Mouse (Mus musculus): ENCODE data around the gene Ppif. TPM values are rescaled to one million over a fixed set of nuclear protein-coding genes. Genes with fewer than 3 reads are reported as not detected.
A peak's percentile ranks its signal among the peaks of the same experiment; 100 is the strongest.

The Ppif gene
- polyA plus RNA-seq, 1 experiment from 2014 or later = 38.7 TPM

DNA sequence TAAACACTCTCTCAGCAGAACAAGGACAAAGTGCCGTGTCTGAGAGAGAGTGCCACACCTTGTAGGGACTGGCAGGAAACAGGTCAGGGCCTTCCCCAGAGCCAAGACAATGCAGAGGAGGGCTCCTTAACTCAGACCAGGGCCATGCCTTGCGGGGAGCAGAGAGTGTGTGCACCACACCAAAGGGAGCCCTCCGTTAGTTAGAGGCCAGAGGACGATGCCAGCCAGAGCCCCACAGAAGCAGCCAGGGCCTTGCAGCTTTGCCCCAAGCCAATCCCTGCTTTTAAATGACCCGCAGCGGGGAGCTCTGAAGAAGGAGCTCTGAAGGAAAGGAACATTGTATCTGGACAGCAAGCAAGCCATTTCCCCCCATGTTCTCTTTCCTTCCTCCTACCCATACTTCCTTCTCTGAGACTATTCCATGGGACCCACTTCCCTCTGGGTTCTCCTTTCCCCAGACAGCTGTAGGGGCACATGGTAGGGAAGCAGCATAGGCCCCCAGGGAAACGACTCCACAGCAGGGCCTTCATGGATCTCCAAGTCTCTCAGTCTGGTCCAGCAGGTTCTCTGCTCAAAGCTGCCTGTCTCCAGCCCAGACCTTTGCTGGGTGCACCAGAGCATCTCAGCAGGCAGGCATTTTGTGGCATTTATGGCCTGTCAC, 30.2 kb upstream of the Ppif start:
- peak overlapping the region; percentile 53; the same call in 1 of the 2 replicates for H3K27ac ChIP-seq (ENCODE audit: low read depth, low read length)

DNA sequence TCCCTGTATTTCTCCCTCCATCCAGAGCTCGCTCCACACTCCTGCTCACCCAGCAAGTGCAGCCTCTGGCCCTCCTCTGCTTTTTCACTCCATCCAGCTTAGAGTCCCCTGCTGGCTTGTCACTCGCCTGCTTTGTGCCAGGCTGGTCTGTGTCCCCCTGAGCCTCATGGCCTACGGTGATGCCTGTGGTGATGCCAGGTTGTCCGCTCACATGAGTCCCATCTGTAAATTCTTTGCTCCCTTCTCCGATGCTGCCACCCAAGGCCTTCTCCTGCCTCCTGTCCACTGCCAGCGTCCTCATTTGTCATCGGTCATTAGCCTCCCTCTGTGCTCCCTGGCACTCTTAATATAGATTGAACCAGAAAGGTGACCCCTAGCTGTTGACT, 29.7 kb upstream of the Ppif start:
- peaks cover 40% of the 10 kb centered on the region for H3K36me3 ChIP-seq (ENCODE audit: control insufficient read depth, insufficient read depth, low read length)
- WGBS = 65% methylated on average over 7 of the region's 7 CpGs
- 0 out of 2 replicates have a peak overlapping the region, but pooled peaks have one; percentile 53 for H3K27ac ChIP-seq (ENCODE audit: low read depth, low read length)
- DNase-seq (ENCODE audit: low spot score) = no peak
- H3K4me3 ChIP-seq (ENCODE audit: low read depth, low read length) = no peak overlapping the region
- H3K9me3 ChIP-seq (ENCODE audit: control insufficient read depth, low read length) = no peaks in the 10 kb centered on the region
- no peak overlapping the region; the same call in 1 of the 2 replicates for H3K9ac ChIP-seq (ENCODE audit: low read length)
- no peak overlapping the region for H3K4me2 ChIP-seq (ENCODE audit: low read depth)
- ATAC-seq (ENCODE audit: insufficient read depth, low FRiP score, low TSS enrichment) = no peak
- H3K4me1 ChIP-seq (ENCODE audit: control insufficient read depth, insufficient read depth, low read length) = 0 out of 2 replicates have a peak, but pooled peaks cover 4% of the 10 kb centered on the region
- no peaks in the 10 kb centered on the region for H3K27me3 ChIP-seq (ENCODE audit: control insufficient read depth, insufficient read depth, low read length)

More for the DNA sequence above, 30.2 kb upstream of the Ppif start:
- H3K4me3 ChIP-seq (ENCODE audit: low read depth, low read length) = no peak overlapping the region
- no peak for DNase-seq (ENCODE audit: low spot score)
- WGBS = 82% methylated on average over 7 of the region's 7 CpGs
- H3K4me1 ChIP-seq (ENCODE audit: control insufficient read depth, insufficient read depth, low read length) = 0 out of 2 replicates have a peak, but pooled peaks cover 4% of the 10 kb centered on the region
- ATAC-seq (ENCODE audit: insufficient read depth, low FRiP score, low TSS enrichment) = no peak
- no peaks in the 10 kb centered on the region for H3K9me3 ChIP-seq (ENCODE audit: control insufficient read depth, low read length)
- peaks cover 42% of the 10 kb centered on the region for H3K36me3 ChIP-seq (ENCODE audit: control insufficient read depth, insufficient read depth, low read length)
- no peak overlapping the region for H3K4me2 ChIP-seq (ENCODE audit: low read depth)
- H3K27me3 ChIP-seq (ENCODE audit: control insufficient read depth, insufficient read depth, low read length) = no peaks in the 10 kb centered on the region
- H3K9ac ChIP-seq (ENCODE audit: low read length) = no peak overlapping the region; the same call in 1 of the 2 replicates

DNA sequence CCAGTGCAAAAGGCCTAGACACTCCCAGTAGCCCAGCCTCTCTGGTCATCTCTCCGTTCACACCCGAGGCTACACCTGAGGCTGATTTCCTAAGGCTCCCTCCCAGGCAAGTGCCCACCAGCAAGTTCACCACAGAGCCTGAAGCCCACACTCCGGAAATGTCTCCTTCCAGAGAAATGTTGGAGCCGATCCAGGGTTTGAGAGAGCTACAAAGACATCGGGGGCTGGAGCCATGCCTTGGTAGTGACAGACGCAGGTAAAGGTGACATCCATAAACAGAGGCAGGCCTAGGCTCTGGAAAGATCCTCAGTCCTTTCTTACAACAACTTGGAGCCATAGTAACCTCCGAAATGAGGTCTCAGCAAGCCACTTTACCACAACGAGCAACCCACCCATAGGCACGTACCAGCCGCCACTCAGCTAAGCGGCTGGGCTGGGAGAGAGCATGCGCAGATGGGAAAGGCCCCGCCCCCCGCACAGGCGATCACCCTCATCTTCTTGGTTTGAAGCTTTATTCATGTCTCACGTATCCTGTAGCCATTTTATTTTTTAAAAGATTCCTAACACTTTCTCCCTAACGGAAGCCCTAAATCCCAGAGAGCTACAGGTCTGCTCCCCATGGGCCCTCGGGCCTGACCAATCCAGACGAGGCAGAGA, 28.5 kb upstream of the Ppif start:
- 0 out of 2 replicates have a peak, but pooled peaks cover 4% of the 10 kb centered on the region for H3K4me1 ChIP-seq (ENCODE audit: control insufficient read depth, insufficient read depth, low read length)
- no peak overlapping the region for H3K9ac ChIP-seq (ENCODE audit: low read length)
- no peak overlapping the region for H3K4me3 ChIP-seq (ENCODE audit: low read depth, low read length)
- DNase-seq (ENCODE audit: low spot score) = no peak
- H3K4me2 ChIP-seq (ENCODE audit: low read depth) = no peak overlapping the region
- 71% methylated on average over 19 of the region's 19 CpGs for WGBS
- ATAC-seq (ENCODE audit: insufficient read depth, low FRiP score, low TSS enrichment) = no peak
- H3K27me3 ChIP-seq (ENCODE audit: control insufficient read depth, insufficient read depth, low read length) = no peaks in the 10 kb centered on the region
- no peak overlapping the region for H3K27ac ChIP-seq (ENCODE audit: low read depth, low read length)
- no peaks in the 10 kb centered on the region for H3K9me3 ChIP-seq (ENCODE audit: control insufficient read depth, low read length)
- peaks cover 33% of the 10 kb centered on the region for H3K36me3 ChIP-seq (ENCODE audit: control insufficient read depth, insufficient read depth, low read length)

DNA sequence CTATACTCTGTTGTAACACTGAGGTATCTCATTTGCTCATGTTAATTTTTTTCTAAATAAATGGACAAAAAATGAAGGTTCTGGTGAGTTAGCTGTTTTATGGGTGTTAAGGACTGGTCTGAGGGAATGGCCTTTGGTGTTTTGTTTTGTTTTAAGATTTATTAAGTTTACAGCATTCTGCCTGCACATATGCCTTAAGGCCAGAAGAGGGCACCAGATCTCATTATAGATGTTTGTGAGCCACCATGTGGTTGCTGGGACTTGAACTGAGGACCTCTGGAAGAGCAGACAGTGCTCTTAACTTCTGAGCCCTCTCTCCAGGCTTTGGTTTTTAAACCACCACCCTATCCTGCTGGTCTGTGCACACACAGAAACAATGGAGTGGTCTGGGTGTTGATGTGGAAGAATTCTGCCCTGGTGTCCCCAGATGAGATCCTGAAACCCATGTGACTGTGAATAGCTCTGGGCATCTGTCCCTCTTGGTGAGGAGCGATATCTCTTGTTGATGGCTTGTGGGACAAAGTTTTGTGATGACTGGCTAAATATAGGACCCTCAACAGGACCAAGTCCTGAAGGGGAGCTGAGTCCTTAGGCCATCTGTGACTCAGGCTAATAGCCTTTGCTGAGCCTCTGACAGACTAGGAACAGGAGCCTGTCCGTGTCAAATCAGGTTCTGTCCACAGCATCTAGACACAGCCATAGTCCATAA, 27.1 kb upstream of the Ppif start:
- no peak for DNase-seq (ENCODE audit: low spot score)
- Histone ChIP-seq H3K27ac (ENCODE audit: low read depth, low read length) (no peak overlapping the region), H3K9me3 (ENCODE audit: control insufficient read depth, low read length) (no peaks in the 10 kb centered on the region), H3K27me3 (ENCODE audit: control insufficient read depth, insufficient read depth, low read length) (no peaks in the 10 kb centered on the region), H3K4me1 (ENCODE audit: control insufficient read depth, insufficient read depth, low read length) (0 out of 2 replicates have a peak, but pooled peaks cover 4% of the 10 kb centered on the region), H3K4me2 (ENCODE audit: low read depth) (no peak overlapping the region), H3K36me3 (ENCODE audit: control insufficient read depth, insufficient read depth, low read length) (peaks cover 25% of the 10 kb centered on the region), H3K4me3 (ENCODE audit: low read depth, low read length) (no peak overlapping the region), H3K9ac (ENCODE audit: low read length) (no peak overlapping the region)
- ATAC-seq (ENCODE audit: insufficient read depth, low FRiP score, low TSS enrichment) = no peak
- 78% methylated on average over 2 of the region's 2 CpGs for WGBS

DNA sequence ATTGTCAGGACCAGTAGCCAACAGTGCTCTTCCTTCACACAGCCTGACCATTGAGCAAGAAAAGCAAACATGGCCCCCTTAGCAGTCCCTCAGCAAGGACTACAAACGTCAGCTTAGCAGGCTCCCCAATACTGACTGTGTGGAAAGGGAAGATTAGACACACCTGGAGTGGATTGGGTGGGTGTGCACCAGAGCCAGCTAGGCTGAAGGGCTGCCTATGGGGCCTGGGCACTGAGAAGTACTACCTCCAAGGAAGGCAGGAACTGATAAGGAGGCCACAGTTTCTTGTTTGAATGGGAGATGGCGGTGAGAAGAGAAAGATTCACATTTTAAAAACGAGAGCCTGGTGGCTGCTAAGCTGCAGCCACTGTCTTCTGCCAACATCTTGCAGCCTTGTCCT, 26.4 kb upstream of the Ppif start:
- Histone ChIP-seq H3K9ac (ENCODE audit: low read length) (no peak overlapping the region), H3K36me3 (ENCODE audit: control insufficient read depth, insufficient read depth, low read length) (peaks cover 18% of the 10 kb centered on the region), H3K27ac (ENCODE audit: low read depth, low read length) (no peak overlapping the region), H3K4me2 (ENCODE audit: low read depth) (no peak overlapping the region), H3K27me3 (ENCODE audit: control insufficient read depth, insufficient read depth, low read length) (no peaks in the 10 kb centered on the region), H3K4me3 (ENCODE audit: low read depth, low read length) (no peak overlapping the region), H3K9me3 (ENCODE audit: control insufficient read depth, low read length) (no peaks in the 10 kb centered on the region), H3K4me1 (ENCODE audit: control insufficient read depth, insufficient read depth, low read length) (0 out of 2 replicates have a peak, but pooled peaks cover 4% of the 10 kb centered on the region)
- DNase-seq (ENCODE audit: low spot score) (no peak), ATAC-seq (ENCODE audit: insufficient read depth, low FRiP score, low TSS enrichment) (0 out of 2 replicates have a peak, but pooled peaks have one; percentile 20)
- 71% methylated on average over 3 of the region's 3 CpGs for WGBS

DNA sequence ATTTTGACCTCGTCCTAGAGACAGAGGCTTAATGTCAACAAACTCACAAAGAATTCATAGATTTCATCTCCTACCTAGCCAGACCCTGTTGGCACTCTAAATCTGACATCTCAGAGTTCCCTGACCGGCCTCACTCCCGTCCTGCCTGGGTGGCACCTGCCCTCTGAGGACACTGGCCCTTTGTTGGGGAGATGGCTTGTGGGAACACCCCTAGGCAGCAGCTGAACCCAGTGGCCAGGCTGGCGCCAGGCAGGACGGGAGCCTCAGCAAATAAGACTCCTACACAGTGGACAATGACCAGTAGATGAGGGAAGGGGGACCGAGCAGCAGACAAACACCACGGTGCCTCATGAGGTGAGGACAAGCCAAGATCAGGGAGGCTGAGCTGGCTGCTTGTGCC, 14.3 kb upstream of the Ppif start:
- H3K4me1 ChIP-seq (ENCODE audit: control insufficient read depth, insufficient read depth, low read length) = no peaks in the 10 kb centered on the region
- H3K36me3 ChIP-seq (ENCODE audit: control insufficient read depth, insufficient read depth, low read length) = no peaks in the 10 kb centered on the region
- 72% methylated on average over 7 of the region's 7 CpGs for WGBS
- H3K9me3 ChIP-seq (ENCODE audit: control insufficient read depth, low read length) = no peaks in the 10 kb centered on the region
- H3K27me3 ChIP-seq (ENCODE audit: control insufficient read depth, insufficient read depth, low read length) = no peaks in the 10 kb centered on the region
- DNase-seq (ENCODE audit: low spot score) (no peak), ATAC-seq (ENCODE audit: insufficient read depth, low FRiP score, low TSS enrichment) (no peak)
- no peak overlapping the region for H3K4me3 ChIP-seq (ENCODE audit: low read depth, low read length)
- no peak overlapping the region for H3K27ac ChIP-seq (ENCODE audit: low read depth, low read length)
- no peak overlapping the region for H3K4me2 ChIP-seq (ENCODE audit: low read depth)
- H3K9ac ChIP-seq (ENCODE audit: low read length) = no peak overlapping the region

DNA sequence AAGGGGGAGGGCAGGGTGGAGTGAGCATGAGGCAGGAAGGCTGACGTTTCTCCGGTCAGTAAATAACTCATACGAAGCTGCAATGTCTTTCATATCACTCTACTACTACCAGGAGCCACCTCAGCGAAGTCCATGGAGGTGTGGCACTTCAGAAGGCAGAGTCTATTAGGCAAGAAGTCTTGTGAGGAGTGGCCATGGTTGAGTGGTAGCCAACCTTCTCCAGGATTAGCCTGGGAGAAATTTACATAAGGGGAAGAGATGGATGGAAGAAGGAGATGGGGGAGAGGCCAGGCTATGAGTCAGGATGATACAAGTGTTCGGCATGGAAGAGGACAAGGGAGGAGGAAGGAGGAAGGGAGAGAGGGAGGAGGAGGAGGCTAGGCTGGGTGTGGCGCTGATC, 11.9 kb upstream of the Ppif start:
- WGBS = 83% methylated on average over 6 of the region's 6 CpGs
- DNase-seq (ENCODE audit: low spot score) = no peak
- no peak overlapping the region for H3K4me2 ChIP-seq (ENCODE audit: low read depth)

DNA sequence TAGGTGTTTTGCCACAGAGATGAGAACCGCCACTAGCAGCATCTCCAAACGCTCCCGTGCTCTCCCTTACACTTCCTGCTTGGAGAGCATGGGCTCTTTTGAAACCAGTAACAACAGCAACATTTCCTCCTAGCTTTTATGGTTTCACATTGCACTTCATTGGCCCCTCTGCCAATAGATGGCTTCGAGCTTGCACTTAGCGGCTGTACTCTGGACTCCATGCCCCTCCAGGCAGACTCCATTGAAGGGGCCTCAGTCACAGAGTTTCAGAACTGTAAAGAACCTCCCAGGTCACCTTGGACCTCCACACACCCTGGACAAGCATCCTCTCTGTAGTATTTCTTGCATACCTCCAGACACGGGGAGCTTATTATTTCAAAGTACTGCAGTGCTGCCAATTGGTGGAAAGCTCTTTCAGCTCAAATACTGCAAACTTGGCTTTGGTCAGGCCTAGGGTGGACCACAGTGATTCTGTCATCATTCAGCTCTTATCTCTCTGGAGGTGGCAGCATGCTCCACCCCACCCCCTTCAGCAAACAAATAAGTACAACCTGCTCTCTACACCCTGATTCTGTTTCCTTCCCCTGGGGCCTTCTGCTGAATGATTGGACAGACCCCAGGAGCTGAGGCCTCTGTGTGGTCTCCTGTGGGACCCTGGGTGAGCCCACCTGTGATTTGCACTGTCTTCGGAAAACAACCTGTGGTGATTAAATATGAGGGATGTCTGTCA, 7.6 kb upstream of the Ppif start:
- Histone ChIP-seq H3K36me3 (ENCODE audit: control insufficient read depth, insufficient read depth, low read length) (no peaks in the 10 kb centered on the region), H3K9ac (ENCODE audit: low read length) (no peak overlapping the region), H3K27ac (ENCODE audit: low read depth, low read length) (no peak overlapping the region), H3K4me1 (ENCODE audit: control insufficient read depth, insufficient read depth, low read length) (no peaks in the 10 kb centered on the region), H3K4me3 (ENCODE audit: low read depth, low read length) (no peak overlapping the region), H3K9me3 (ENCODE audit: control insufficient read depth, low read length) (no peaks in the 10 kb centered on the region), H3K4me2 (ENCODE audit: low read depth) (no peak overlapping the region), H3K27me3 (ENCODE audit: control insufficient read depth, insufficient read depth, low read length) (no peaks in the 10 kb centered on the region)
- ATAC-seq (ENCODE audit: insufficient read depth, low FRiP score, low TSS enrichment) (no peak), DNase-seq (ENCODE audit: low spot score) (no peak)
- WGBS = 69% methylated on average over 7 of the region's 7 CpGs

More for the DNA sequence above, 11.9 kb upstream of the Ppif start:
- no peaks in the 10 kb centered on the region for H3K9me3 ChIP-seq (ENCODE audit: control insufficient read depth, low read length)
- H3K27me3 ChIP-seq (ENCODE audit: control insufficient read depth, insufficient read depth, low read length) = no peaks in the 10 kb centered on the region
- H3K4me3 ChIP-seq (ENCODE audit: low read depth, low read length) = no peak overlapping the region
- ATAC-seq (ENCODE audit: insufficient read depth, low FRiP score, low TSS enrichment) = no peak
- no peak overlapping the region for H3K27ac ChIP-seq (ENCODE audit: low read depth, low read length)
- H3K4me1 ChIP-seq (ENCODE audit: control insufficient read depth, insufficient read depth, low read length) = no peaks in the 10 kb centered on the region
- no peaks in the 10 kb centered on the region for H3K36me3 ChIP-seq (ENCODE audit: control insufficient read depth, insufficient read depth, low read length)
- no peak overlapping the region for H3K9ac ChIP-seq (ENCODE audit: low read length)
